Comparison of ENCODE assay signal across 17 mouse cellular contexts in genomic region chr7:103712024-103712423, GRCm38 (mm10). TPM values are rescaled to one million over a fixed set of nuclear protein-coding genes. Genes with fewer than 3 reads are reported as not detected.
DNase-seq lines count a peak whose midpoint lies in the region; ATAC-seq and TF ChIP-seq lines count a peak whose summit lies in the region.
"Had no signal": no experiment of that assay in that cellular context is flagged by ENCODE, and none has a peak within 500 bp of the region (broad histone marks: within the 10 kb centered on the region; RNA-seq: fewer than 3 reads in every experiment).

No protein-coding gene starts in this region.

- no peak for DNase-seq in left cerebral cortex, adult 2 months (ENCODE audit: extremely low spot score in 1 of 2, low spot score in 2 of 2)
- DNase-seq in left cerebral cortex, postnatal 36 days (ENCODE audit: low spot score in 2 of 2), result no peak
- no peak for DNase-seq in forebrain, embryonic 10.5 days (ENCODE audit: extremely low spot score, low spot score)
- DNase-seq in gastrocnemius, postnatal 36 days, result no peak
- DNase-seq: adrenal gland, postnatal 10 days; gastrocnemius, adult 2 months; heart, postnatal 14 days; kidney, adult 18-20 months; lung, postnatal 36 days; right cerebral cortex, adult 18-20 months had no signal

- no peaks in the 10 kb centered on the region for H3K36me3 ChIP-seq in forebrain, embryonic 10.5 days (replicated peaks)
- H3K36me3 ChIP-seq: embryonic facial prominence, embryonic 12.5 days had no signal

- no peak for TF ChIP-seq POLR2A in bone marrow, adult 2 months (IDR thresholded peaks at IDR 0.05; ENCODE audit: borderline replicate concordance, control insufficient read depth, low read depth, low read length)

- no peak overlapping the region for H3K4me3 ChIP-seq in left cerebral cortex, adult 2 months
- no peak overlapping the region for H3K4me3 ChIP-seq in bone marrow, adult 2 months (replicated peaks; ENCODE audit: control insufficient read depth, low read depth, low read length)
- H3K4me3 ChIP-seq in forebrain, embryonic 10.5 days, result no peak overlapping the region
- H3K4me3 ChIP-seq: embryonic facial prominence, embryonic 12.5 days; gastrocnemius, adult 2 months had no signal

- H3K9me3 ChIP-seq in forebrain, embryonic 10.5 days, result no peaks in the 10 kb centered on the region
- H3K9me3 ChIP-seq: embryonic facial prominence, embryonic 12.5 days had no signal

- no peaks in the 10 kb centered on the region for H3K4me1 ChIP-seq in bone marrow, adult 2 months (ENCODE audit: control insufficient read depth, insufficient read depth, low read length)
- no peaks in the 10 kb centered on the region for H3K4me1 ChIP-seq in forebrain, embryonic 10.5 days
- H3K4me1 ChIP-seq: embryonic facial prominence, embryonic 12.5 days had no signal

- WGBS in bone marrow, adult 2 months, result 31% methylated on average over 2 of the region's 2 CpGs
- 39% methylated on average over 2 of the region's 2 CpGs for whole genome bisulfite sequencing in forebrain, embryonic 10.5 days

- intact Hi-C loops in left cerebral cortex, adult 2 months (cut with DNase I), result no loop called here
- intact Hi-C loops in left cerebral cortex, postnatal 36 days (cut with DNase I), result no loop called here
- intact Hi-C loops in gastrocnemius, postnatal 36 days (cut with DNase I), result no loop called here

- H3K27me3 ChIP-seq in forebrain, embryonic 10.5 days (ENCODE audit: poor library complexity, severe bottlenecking), result no peaks in the 10 kb centered on the region
- H3K27me3 ChIP-seq: embryonic facial prominence, embryonic 12.5 days had no signal

- peak; percentile 15 for TF ChIP-seq CTCF in left cerebral cortex, adult 2 months (IDR thresholded peaks at IDR 0.05)
- peak; percentile 49; the same call in 1 of the 2 replicates for TF ChIP-seq CTCF in bone marrow, adult 2 months (IDR thresholded peaks at IDR 0.05; ENCODE audit: control insufficient read depth, insufficient read depth, low read length)

- peak; percentile 75 for ATAC-seq in erythroblast, adult 5-6 weeks (replicated peaks; ENCODE audit: low FRiP score, poor library complexity, severe bottlenecking)
- ATAC-seq in megakaryocyte-erythroid progenitor cell, adult 5-6 weeks (replicated peaks; ENCODE audit: low FRiP score, low TSS enrichment, poor library complexity, severe bottlenecking), result peak; percentile 84

- H3K27ac ChIP-seq in left cerebral cortex, adult 2 months, result no peak overlapping the region
- H3K27ac ChIP-seq in bone marrow, adult 2 months (ENCODE audit: control insufficient read depth, insufficient read depth, low read depth, low read length, poor library complexity), result no peak overlapping the region
- no peak overlapping the region for H3K27ac ChIP-seq in forebrain, embryonic 10.5 days
- H3K27ac ChIP-seq: embryonic facial prominence, embryonic 12.5 days; gastrocnemius, adult 2 months had no signal

RNA-seq across cellular contexts. Expression of gene Olfr243, which starts 2.4 kb away (rescaled TPM):
- total RNA-seq in left cerebral cortex, adult 2 months (2021), result not detected
- total RNA-seq in left cerebral cortex, postnatal 36 days (2021), result not detected
- 0.27 and 0.40 TPM in 2 replicates for polyA plus RNA-seq in bone marrow, adult 2 months (2011; ENCODE audit: insufficient read depth, insufficient read length, low replicate concordance, missing spikeins)
- not detected in 2 replicates for total RNA-seq in erythroblast, adult 5-6 weeks (2015; ENCODE audit: low replicate concordance)
- total RNA-seq in erythroblast, adult 5-6 weeks (2017; ENCODE audit: low replicate concordance), result 0.28 TPM in 1 of 2 replicates, not detected in the other
- total RNA-seq in megakaryocyte-erythroid progenitor cell, adult 5-6 weeks (2014; fragmentation: Nextera tagmentation), result not detected in 2 replicates
- total RNA-seq in megakaryocyte-erythroid progenitor cell, adult 5-6 weeks (2017), result not detected in 2 replicates
- polyA plus RNA-seq in forebrain, embryonic 10.5 days (2016; fragmentation: Nextera tagmentation; extraction: Ambion mirVana), result not detected in 2 replicates
- not detected for total RNA-seq in gastrocnemius, postnatal 36 days (2021)
- total RNA-seq: adrenal gland, postnatal 10 days; gastrocnemius, adult 2 months; heart, postnatal 14 days; left cerebral cortex, adult 8-10 months had no signal
- polyA plus RNA-seq: embryonic facial prominence, embryonic 12.5 days; neural tube, embryonic 11.5 days; testis, adult 2 months had no signal

RNA-seq across cellular contexts. Expression of gene Olfr628, which starts 18.1 kb away (rescaled TPM):
- not detected for total RNA-seq in left cerebral cortex, adult 2 months (2021)
- total RNA-seq in left cerebral cortex, postnatal 36 days (2021), result not detected
- polyA plus RNA-seq in bone marrow, adult 2 months (2011; ENCODE audit: insufficient read depth, insufficient read length, low replicate concordance, missing spikeins), result not detected in 2 replicates
- total RNA-seq in erythroblast, adult 5-6 weeks (2015; ENCODE audit: low replicate concordance), result not detected in 2 replicates
- not detected in 2 replicates for total RNA-seq in erythroblast, adult 5-6 weeks (2017; ENCODE audit: low replicate concordance)
- total RNA-seq in megakaryocyte-erythroid progenitor cell, adult 5-6 weeks (2014; fragmentation: Nextera tagmentation), result not detected in 2 replicates
- not detected in 2 replicates for total RNA-seq in megakaryocyte-erythroid progenitor cell, adult 5-6 weeks (2017)
- not detected in 2 replicates for polyA plus RNA-seq in forebrain, embryonic 10.5 days (2016; fragmentation: Nextera tagmentation; extraction: Ambion mirVana)
- not detected for total RNA-seq in gastrocnemius, postnatal 36 days (2021)
- total RNA-seq: adrenal gland, postnatal 10 days; gastrocnemius, adult 2 months; heart, postnatal 14 days; left cerebral cortex, adult 8-10 months had no signal
- polyA plus RNA-seq: embryonic facial prominence, embryonic 12.5 days; neural tube, embryonic 11.5 days; testis, adult 2 months had no signal

RNA-seq across cellular contexts. Expression of gene Olfr625-ps1, which starts 29.5 kb away (rescaled TPM):
- not detected for total RNA-seq in left cerebral cortex, adult 2 months (2021)
- not detected for total RNA-seq in left cerebral cortex, postnatal 36 days (2021)
- not detected in 2 replicates for polyA plus RNA-seq in bone marrow, adult 2 months (2011; ENCODE audit: insufficient read depth, insufficient read length, low replicate concordance, missing spikeins)
- total RNA-seq in erythroblast, adult 5-6 weeks (2015; ENCODE audit: low replicate concordance), result not detected in 2 replicates
- not detected in 2 replicates for total RNA-seq in erythroblast, adult 5-6 weeks (2017; ENCODE audit: low replicate concordance)
- not detected in 2 replicates for total RNA-seq in megakaryocyte-erythroid progenitor cell, adult 5-6 weeks (2014; fragmentation: Nextera tagmentation)
- total RNA-seq in megakaryocyte-erythroid progenitor cell, adult 5-6 weeks (2017), result not detected in 2 replicates
- not detected in 2 replicates for polyA plus RNA-seq in forebrain, embryonic 10.5 days (2016; fragmentation: Nextera tagmentation; extraction: Ambion mirVana)
- not detected for total RNA-seq in gastrocnemius, postnatal 36 days (2021)
- total RNA-seq: adrenal gland, postnatal 10 days; gastrocnemius, adult 2 months; heart, postnatal 14 days; left cerebral cortex, adult 8-10 months had no signal
- polyA plus RNA-seq: embryonic facial prominence, embryonic 12.5 days; neural tube, embryonic 11.5 days; testis, adult 2 months had no signal

RNA-seq across cellular contexts. Expression of gene Olfr629, which starts 32.7 kb away (rescaled TPM):
- total RNA-seq in left cerebral cortex, adult 2 months (2021), result not detected
- not detected for total RNA-seq in left cerebral cortex, postnatal 36 days (2021)
- 1.2 TPM in 1 of 2 replicates, not detected in the other for polyA plus RNA-seq in bone marrow, adult 2 months (2011; ENCODE audit: insufficient read depth, insufficient read length, low replicate concordance, missing spikeins)
- not detected in 2 replicates for total RNA-seq in erythroblast, adult 5-6 weeks (2015; ENCODE audit: low replicate concordance)
- total RNA-seq in erythroblast, adult 5-6 weeks (2017; ENCODE audit: low replicate concordance), result 0.43 TPM in 1 of 2 replicates, not detected in the other
- not detected in 2 replicates for total RNA-seq in megakaryocyte-erythroid progenitor cell, adult 5-6 weeks (2014; fragmentation: Nextera tagmentation)
- not detected in 2 replicates for total RNA-seq in megakaryocyte-erythroid progenitor cell, adult 5-6 weeks (2017)
- polyA plus RNA-seq in forebrain, embryonic 10.5 days (2016; fragmentation: Nextera tagmentation; extraction: Ambion mirVana), result not detected in 2 replicates
- not detected for total RNA-seq in gastrocnemius, postnatal 36 days (2021)
- total RNA-seq: adrenal gland, postnatal 10 days; gastrocnemius, adult 2 months; heart, postnatal 14 days; left cerebral cortex, adult 8-10 months had no signal
- polyA plus RNA-seq: embryonic facial prominence, embryonic 12.5 days; neural tube, embryonic 11.5 days; testis, adult 2 months had no signal

RNA-seq across cellular contexts. Expression of gene Olfr624, which starts 41.0 kb away (rescaled TPM):
- total RNA-seq in left cerebral cortex, adult 2 months (2021), result under 1 TPM in 1 of 2 experiments, not detected in 1; 0.07 TPM
- under 1 TPM in 1 of 2 experiments, not detected in 1; 0.07 TPM for total RNA-seq in left cerebral cortex, postnatal 36 days (2021)
- polyA plus RNA-seq in bone marrow, adult 2 months (2011; ENCODE audit: insufficient read depth, insufficient read length, low replicate concordance, missing spikeins), result 0.25 and 0.45 TPM in 2 replicates
- total RNA-seq in erythroblast, adult 5-6 weeks (2015; ENCODE audit: low replicate concordance), result 0.21 TPM in 1 of 2 replicates, not detected in the other
- total RNA-seq in erythroblast, adult 5-6 weeks (2017; ENCODE audit: low replicate concordance), result not detected in 2 replicates
- not detected in 2 replicates for total RNA-seq in megakaryocyte-erythroid progenitor cell, adult 5-6 weeks (2014; fragmentation: Nextera tagmentation)
- not detected in 2 replicates for total RNA-seq in megakaryocyte-erythroid progenitor cell, adult 5-6 weeks (2017)
- polyA plus RNA-seq in forebrain, embryonic 10.5 days (2016; fragmentation: Nextera tagmentation; extraction: Ambion mirVana), result 0.04 TPM in 2 replicates
- total RNA-seq in gastrocnemius, postnatal 36 days (2021), result not detected
- total RNA-seq: gastrocnemius, adult 2 months; heart, postnatal 14 days had no signal
